Mouse (Mus musculus): Measurements from ENCODE around the gene Gm44973. TPM values are rescaled to one million over a fixed set of nuclear protein-coding genes. Genes with fewer than 3 reads are reported as not detected.

The Gm44973 gene
- polyA plus RNA-seq, 1 experiment from 2014 or later = 0.18 TPM

- peak overlapping the region; percentile 99 for H3K9ac ChIP-seq (ENCODE audit: low read depth, low read length)
Measured at GRCm38 (mm10) chr7:5080815-5081214, 65.5 kb downstream of the Gm44973 start.

GRCm38 (mm10) chr7:5081241-5081640, 65.9 kb downstream of the Gm44973 start:
- Histone ChIP-seq H3K9me3 (ENCODE audit: control insufficient read depth, low read length) (no peaks in the 10 kb centered on the region), H3K36me3 (ENCODE audit: control insufficient read depth, insufficient read depth, low read length) (peaks cover 29% of the 10 kb centered on the region; the same call in 1 of the 2 replicates), H3K4me1 (ENCODE audit: control insufficient read depth, insufficient read depth, low read depth, low read length) (peaks cover 15% of the 10 kb centered on the region), H3K27me3 (replicated peaks; ENCODE audit: control insufficient read depth, insufficient read depth, low read length) (no peaks in the 10 kb centered on the region), H3K27ac (ENCODE audit: low read depth, low read length) (no peak overlapping the region), H3K9ac (ENCODE audit: low read depth, low read length) (no peak overlapping the region), H3K4me3 (ENCODE audit: low read length) (peak overlapping the region; percentile 99), H3K4me2 (ENCODE audit: low read length) (peak overlapping the region; percentile 58)
- ATAC-seq = no peak
- 69% methylated on average over 6 of the region's 6 CpGs for WGBS

More at GRCm38 (mm10) chr7:5080815-5081214, 65.5 kb downstream of the Gm44973 start:
- Histone ChIP-seq H3K4me1 (ENCODE audit: control insufficient read depth, insufficient read depth, low read depth, low read length) (peaks cover 15% of the 10 kb centered on the region), H3K4me3 (ENCODE audit: low read length) (peak overlapping the region; percentile 99), H3K9me3 (ENCODE audit: control insufficient read depth, low read length) (no peaks in the 10 kb centered on the region), H3K36me3 (ENCODE audit: control insufficient read depth, insufficient read depth, low read length) (peaks cover 30% of the 10 kb centered on the region; the same call in 1 of the 2 replicates), H3K4me2 (ENCODE audit: low read length) (peak overlapping the region; percentile 58), H3K27ac (ENCODE audit: low read depth, low read length) (peak overlapping the region; percentile 93), H3K27me3 (replicated peaks; ENCODE audit: control insufficient read depth, insufficient read depth, low read length) (no peaks in the 10 kb centered on the region)
- WGBS = 17% methylated on average over 6 of the region's 6 CpGs
- ATAC-seq = no peak

- ATAC-seq = no peak
- no peak overlapping the region for H3K4me3 ChIP-seq (ENCODE audit: low read length)
- H3K4me2 ChIP-seq (ENCODE audit: low read length) = peak overlapping the region; percentile 58
- no peak overlapping the region for H3K27ac ChIP-seq (ENCODE audit: low read depth, low read length)
- peaks cover 15% of the 10 kb centered on the region for H3K4me1 ChIP-seq (ENCODE audit: control insufficient read depth, insufficient read depth, low read depth, low read length)
- no peaks in the 10 kb centered on the region for H3K9me3 ChIP-seq (ENCODE audit: control insufficient read depth, low read length)
- H3K36me3 ChIP-seq (ENCODE audit: control insufficient read depth, insufficient read depth, low read length) = peaks cover 23% of the 10 kb centered on the region; the same call in 1 of the 2 replicates
- WGBS = 98% methylated on average over 2 of the region's 2 CpGs
- no peak overlapping the region for H3K9ac ChIP-seq (ENCODE audit: low read depth, low read length)
- H3K27me3 ChIP-seq (replicated peaks; ENCODE audit: control insufficient read depth, insufficient read depth, low read length) = no peaks in the 10 kb centered on the region
Measured at GRCm38 (mm10) chr7:5081939-5082338, 66.6 kb downstream of the Gm44973 start.

Other genes with a start within 250 kb of the Gm44973 start
- not detected in 2 replicates for gene Fam71e2, start 244.2 kb upstream of the Gm44973 start, polyA plus RNA-seq (2015; fragmentation: Nextera tagmentation; extraction: Ambion mirVana)
- 0.95 and 1.3 TPM in 2 replicates for gene Il11, start 232.6 kb upstream of the Gm44973 start, polyA plus RNA-seq (2015; fragmentation: Nextera tagmentation; extraction: Ambion mirVana)
- gene Tmem190, start 232.6 kb upstream of the Gm44973 start, polyA plus RNA-seq (2015; fragmentation: Nextera tagmentation; extraction: Ambion mirVana) = 0.68 TPM in 1 of 2 replicates, not detected in the other
- gene Tmem238, start 225.8 kb upstream of the Gm44973 start, polyA plus RNA-seq (2015; fragmentation: Nextera tagmentation; extraction: Ambion mirVana) = 6.8 and 9.2 TPM in 2 replicates
- 206 and 212 TPM in 2 replicates for gene Rpl28, start 222.6 kb upstream of the Gm44973 start, polyA plus RNA-seq (2015; fragmentation: Nextera tagmentation; extraction: Ambion mirVana)
- gene Ube2s, start 202.9 kb upstream of the Gm44973 start, polyA plus RNA-seq (2015; fragmentation: Nextera tagmentation; extraction: Ambion mirVana) = 250 and 253 TPM in 2 replicates
- 9.9 and 10.0 TPM in 2 replicates for gene Shisa7, start 170.8 kb upstream of the Gm44973 start, polyA plus RNA-seq (2015; fragmentation: Nextera tagmentation; extraction: Ambion mirVana)
- 4.2 and 4.6 TPM in 2 replicates for gene Isoc2b, start 145.2 kb upstream of the Gm44973 start, polyA plus RNA-seq (2015; fragmentation: Nextera tagmentation; extraction: Ambion mirVana)
- 0.89 and 0.93 TPM in 2 replicates for gene Isoc2a, start 138.3 kb upstream of the Gm44973 start, polyA plus RNA-seq (2015; fragmentation: Nextera tagmentation; extraction: Ambion mirVana)
- 0.48 and 0.52 TPM in 2 replicates for gene Gm36210, start 109.0 kb upstream of the Gm44973 start, polyA plus RNA-seq (2015; fragmentation: Nextera tagmentation; extraction: Ambion mirVana)
- gene Zfp628, start 100.3 kb upstream of the Gm44973 start, polyA plus RNA-seq (2015; fragmentation: Nextera tagmentation; extraction: Ambion mirVana) = 3.2 and 4.2 TPM in 2 replicates
- 35.2 and 39.3 TPM in 2 replicates for gene Nat14, start 93.5 kb upstream of the Gm44973 start, polyA plus RNA-seq (2015; fragmentation: Nextera tagmentation; extraction: Ambion mirVana)
- 1.1 and 2.4 TPM in 2 replicates for gene Ssc5d, start 89.7 kb upstream of the Gm44973 start, polyA plus RNA-seq (2015; fragmentation: Nextera tagmentation; extraction: Ambion mirVana)
- 0.14 TPM in 1 of 2 replicates, not detected in the other for gene Sbk2, start 51.1 kb upstream of the Gm44973 start, polyA plus RNA-seq (2015; fragmentation: Nextera tagmentation; extraction: Ambion mirVana)
- 0.70 and 0.71 TPM in 2 replicates for gene Sbk3, start 44.3 kb upstream of the Gm44973 start, polyA plus RNA-seq (2015; fragmentation: Nextera tagmentation; extraction: Ambion mirVana)
- gene Zfp579, start 19.3 kb upstream of the Gm44973 start, polyA plus RNA-seq (2015; fragmentation: Nextera tagmentation; extraction: Ambion mirVana) = 49.2 and 53.5 TPM in 2 replicates
- gene Zfp524, start 1.1 kb upstream of the Gm44973 start, polyA plus RNA-seq (2015; fragmentation: Nextera tagmentation; extraction: Ambion mirVana) = 8.0 and 9.3 TPM in 2 replicates
- 28.8 and 34.4 TPM in 2 replicates for gene Fiz1, start 799 bp upstream of the Gm44973 start, polyA plus RNA-seq (2015; fragmentation: Nextera tagmentation; extraction: Ambion mirVana)
- gene Zfp865, start 4.9 kb downstream of the Gm44973 start, polyA plus RNA-seq (2015; fragmentation: Nextera tagmentation; extraction: Ambion mirVana) = 5.8 and 6.9 TPM in 2 replicates
- gene Ccdc106, start 5.1 kb downstream of the Gm44973 start, polyA plus RNA-seq (2015; fragmentation: Nextera tagmentation; extraction: Ambion mirVana) = 67.3 and 74.5 TPM in 2 replicates
- gene 4632433K11Rik, start 18.6 kb downstream of the Gm44973 start, polyA plus RNA-seq (2015; fragmentation: Nextera tagmentation; extraction: Ambion mirVana) = not detected in 2 replicates
- 9.7 and 10.2 TPM in 2 replicates for gene Zfp784, start 22.9 kb downstream of the Gm44973 start, polyA plus RNA-seq (2015; fragmentation: Nextera tagmentation; extraction: Ambion mirVana)
- 103 and 108 TPM in 2 replicates for gene Zfp580, start 36.0 kb downstream of the Gm44973 start, polyA plus RNA-seq (2015; fragmentation: Nextera tagmentation; extraction: Ambion mirVana)
- 91.8 and 103 TPM in 2 replicates for gene U2af2, start 46.6 kb downstream of the Gm44973 start, polyA plus RNA-seq (2015; fragmentation: Nextera tagmentation; extraction: Ambion mirVana)
- gene Epn1, start 64.7 kb downstream of the Gm44973 start, polyA plus RNA-seq (2015; fragmentation: Nextera tagmentation; extraction: Ambion mirVana) = 115 and 124 TPM in 2 replicates
- gene Rfpl4, start 101.5 kb downstream of the Gm44973 start, polyA plus RNA-seq (2015; fragmentation: Nextera tagmentation; extraction: Ambion mirVana) = not detected in 2 replicates
- gene Rasl2-9, start 110.5 kb downstream of the Gm44973 start, polyA plus RNA-seq (2015; fragmentation: Nextera tagmentation; extraction: Ambion mirVana) = 0.67 and 0.95 TPM in 2 replicates
- gene Vmn1r55, start 134.2 kb downstream of the Gm44973 start, polyA plus RNA-seq (2015; fragmentation: Nextera tagmentation; extraction: Ambion mirVana) = not detected in 2 replicates
- not detected in 2 replicates for gene Vmn1r56, start 181.3 kb downstream of the Gm44973 start, polyA plus RNA-seq (2015; fragmentation: Nextera tagmentation; extraction: Ambion mirVana)
- gene Vmn1r57, start 203.0 kb downstream of the Gm44973 start, polyA plus RNA-seq (2015; fragmentation: Nextera tagmentation; extraction: Ambion mirVana) = not detected in 2 replicates

Measured in hindbrain, embryonic 16.5 days (tissue).